Mouse (Mus musculus) cerebellum, adult 9-10 months (tissue): ENCODE measurements around the gene Ddx6.

Source experiments
- DNase-seq: peaks from one replicate; pipeline ENCODE4 v3.0.0; 2022

Ddx6 gene

DNA sequence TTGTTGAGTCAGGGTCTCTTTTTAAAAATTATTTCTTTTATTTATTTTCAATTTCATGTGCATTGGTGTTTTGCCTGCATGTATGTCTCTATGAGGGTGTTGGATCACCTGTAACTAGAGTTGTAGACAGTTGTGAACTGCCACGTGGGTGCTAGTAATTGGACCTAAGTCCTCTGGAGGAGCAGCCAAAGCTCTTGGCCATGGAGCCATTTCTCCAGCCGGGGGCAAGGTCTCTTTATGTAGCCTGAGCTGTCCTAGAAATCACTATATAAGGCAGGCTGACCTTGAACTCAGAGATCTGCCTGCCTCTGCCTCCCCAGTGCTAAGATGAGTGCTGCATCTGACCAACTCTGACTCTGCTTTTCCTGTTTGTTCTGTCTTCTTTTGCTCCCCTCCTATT lies 39.5 kb downstream of the Ddx6 start:
- no peak for DNase-seq

DNA sequence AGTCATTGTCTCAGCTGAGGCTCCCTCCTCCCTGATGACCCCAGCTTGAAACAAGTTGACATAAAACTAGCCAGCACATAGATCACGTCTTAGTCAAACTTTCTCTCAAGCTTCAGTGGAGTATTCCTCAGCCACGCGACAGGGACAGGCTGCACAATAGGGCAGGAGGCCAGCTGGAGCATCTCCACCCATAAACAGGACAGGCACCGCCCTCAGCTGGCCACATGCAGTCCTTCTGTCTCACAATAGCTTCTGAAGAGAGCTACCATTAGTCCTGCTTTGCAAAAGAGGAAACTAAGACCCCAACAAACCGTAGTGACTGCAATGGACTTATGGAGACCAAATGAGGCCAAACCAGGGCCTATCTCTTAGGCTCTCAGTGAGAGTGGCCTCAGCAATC lies 40.8 kb downstream of the Ddx6 start:
- DNase-seq = peak; percentile 53

DNA sequence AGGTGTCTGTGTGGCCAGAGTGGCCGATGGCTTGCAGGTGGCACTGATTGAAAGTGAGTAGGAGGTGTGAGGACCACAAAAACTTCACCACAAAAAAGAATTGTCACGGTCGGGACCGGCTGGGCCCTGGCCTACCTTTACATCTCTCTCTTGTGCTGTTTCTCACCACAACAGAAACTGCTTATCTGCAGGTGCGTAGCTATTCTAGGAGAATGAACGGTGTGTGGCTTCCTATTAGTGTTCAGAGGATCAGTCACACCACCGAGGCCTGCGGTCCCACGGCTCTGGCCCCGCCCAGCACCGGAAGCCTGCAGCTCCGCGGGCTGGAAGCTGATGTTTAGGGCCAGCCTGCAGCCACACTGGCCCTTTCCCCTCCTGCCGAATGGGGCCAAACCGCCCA lies 41.2 kb downstream of the Ddx6 start:
- DNase-seq = no peak

DNA sequence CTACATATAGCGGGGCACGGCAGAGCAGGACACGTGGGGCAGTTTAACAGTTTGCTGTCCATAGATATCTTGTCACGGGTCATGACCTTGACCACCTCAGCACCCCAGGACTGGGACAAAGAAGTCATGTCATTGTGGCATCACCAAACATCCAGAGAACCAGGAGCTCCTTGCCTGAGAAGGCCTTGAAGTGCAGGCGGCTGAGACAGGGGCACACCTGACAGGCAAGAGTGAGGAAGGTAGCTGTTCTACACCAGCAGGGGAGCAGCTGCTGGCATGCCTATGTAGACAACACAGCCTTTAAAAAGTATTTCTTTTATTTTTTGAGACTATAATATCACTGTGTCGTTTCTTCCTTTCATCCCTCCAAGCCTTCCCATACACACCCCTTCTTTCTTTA lies 41.7 kb downstream of the Ddx6 start:
- no peak for DNase-seq

DNA sequence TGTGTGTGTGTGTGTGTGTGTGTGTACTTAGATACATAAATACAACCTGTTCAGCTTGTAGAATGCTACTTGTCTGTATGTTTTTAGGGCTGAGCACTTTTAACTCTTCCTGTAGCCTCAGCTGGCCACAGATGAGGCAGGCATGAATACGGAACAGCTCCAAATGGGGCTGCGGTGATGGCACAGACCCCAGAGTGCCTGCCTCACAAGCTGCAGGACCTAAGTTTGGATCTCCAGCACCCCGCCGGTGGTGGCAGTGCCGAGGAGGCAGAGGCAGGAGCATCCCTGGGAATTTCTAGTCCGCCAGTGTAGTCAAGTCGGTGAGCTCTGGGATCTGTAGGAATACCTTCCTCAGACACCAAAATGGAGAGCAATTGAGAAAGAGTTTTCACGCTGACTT lies 42.3 kb downstream of the Ddx6 start:
- no peak for DNase-seq

DNA sequence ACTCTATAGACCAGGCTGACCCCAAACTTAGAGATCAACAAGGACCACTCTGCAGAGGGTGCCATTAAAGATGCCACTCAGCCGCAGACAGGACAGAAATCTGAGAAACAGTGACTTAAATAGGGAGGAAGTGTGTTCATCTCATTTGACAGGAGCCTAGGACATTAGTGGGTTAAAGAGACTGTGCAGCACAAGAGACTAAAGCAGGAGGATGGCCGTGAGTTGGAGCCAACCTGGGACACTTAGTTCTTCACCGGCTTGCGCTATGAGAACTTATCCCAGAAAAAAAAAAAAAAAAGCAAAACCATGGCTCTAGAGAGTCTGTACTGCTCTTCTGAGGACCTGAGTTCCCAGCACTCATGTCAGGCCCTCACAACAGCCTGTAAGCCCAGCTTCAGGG lies 43.0 kb downstream of the Ddx6 start:
- no peak for DNase-seq

DNA sequence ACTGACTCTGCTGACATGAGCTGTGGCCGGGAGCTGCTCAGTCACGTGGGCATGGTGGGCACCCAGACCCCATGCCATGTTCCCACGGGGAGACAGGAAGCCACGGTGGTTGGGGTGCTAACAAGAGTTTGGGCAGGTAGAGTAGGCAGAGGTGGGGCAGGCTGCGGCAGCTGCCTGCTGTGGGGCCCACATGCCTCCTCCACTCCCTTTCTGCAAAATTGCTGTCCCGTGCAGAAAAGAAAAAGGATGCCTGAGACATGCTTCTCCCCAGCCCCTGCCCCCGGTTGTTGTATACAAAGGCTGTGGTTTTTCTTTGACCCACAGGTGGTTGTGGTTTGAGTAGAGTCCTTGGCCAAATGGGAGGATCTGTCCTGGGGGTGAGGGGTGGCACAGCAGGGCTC lies 44.2 kb downstream of the Ddx6 start:
- DNase-seq = no peak

DNA sequence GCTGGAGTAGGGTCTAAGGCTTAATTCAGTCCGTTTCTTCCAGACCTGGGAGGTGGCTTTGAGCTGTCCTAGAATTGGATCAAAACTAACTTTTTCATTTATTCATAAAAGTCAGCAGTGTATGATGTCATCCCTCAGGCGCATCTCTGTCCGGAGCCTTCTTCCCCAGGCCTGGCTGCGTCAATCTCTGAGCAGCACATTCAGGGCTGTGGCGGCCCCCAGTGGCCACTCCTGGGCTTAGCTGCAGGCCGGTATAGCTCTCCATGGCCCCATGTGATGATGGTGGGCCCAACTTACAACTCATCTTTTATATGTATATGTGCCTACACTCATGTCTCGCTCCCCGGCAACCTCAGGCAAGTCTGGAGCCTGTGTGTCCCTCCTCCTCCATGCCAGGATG lies 47.3 kb downstream of the Ddx6 start:
- peak; percentile 68 for DNase-seq

DNA sequence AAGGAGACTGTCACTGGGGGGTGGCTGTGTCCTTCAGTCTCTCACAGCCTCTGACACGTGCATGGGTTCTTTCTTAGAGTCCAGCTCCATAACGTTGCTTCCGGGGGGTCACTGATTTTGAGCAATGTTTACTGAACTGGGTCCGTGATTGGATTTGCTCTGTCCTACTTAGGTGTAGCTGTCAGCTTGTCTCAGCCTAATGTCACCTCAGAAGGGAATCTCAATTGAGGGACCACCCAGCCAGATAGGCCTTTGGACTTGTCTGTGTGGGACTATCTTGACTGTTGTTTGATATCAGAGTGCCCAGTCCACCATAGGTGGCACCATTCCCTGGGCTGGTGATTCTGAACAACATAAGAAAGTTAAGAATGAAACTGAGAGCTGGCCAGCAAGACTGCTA lies 49.2 kb downstream of the Ddx6 start:
- no peak for DNase-seq

DNA sequence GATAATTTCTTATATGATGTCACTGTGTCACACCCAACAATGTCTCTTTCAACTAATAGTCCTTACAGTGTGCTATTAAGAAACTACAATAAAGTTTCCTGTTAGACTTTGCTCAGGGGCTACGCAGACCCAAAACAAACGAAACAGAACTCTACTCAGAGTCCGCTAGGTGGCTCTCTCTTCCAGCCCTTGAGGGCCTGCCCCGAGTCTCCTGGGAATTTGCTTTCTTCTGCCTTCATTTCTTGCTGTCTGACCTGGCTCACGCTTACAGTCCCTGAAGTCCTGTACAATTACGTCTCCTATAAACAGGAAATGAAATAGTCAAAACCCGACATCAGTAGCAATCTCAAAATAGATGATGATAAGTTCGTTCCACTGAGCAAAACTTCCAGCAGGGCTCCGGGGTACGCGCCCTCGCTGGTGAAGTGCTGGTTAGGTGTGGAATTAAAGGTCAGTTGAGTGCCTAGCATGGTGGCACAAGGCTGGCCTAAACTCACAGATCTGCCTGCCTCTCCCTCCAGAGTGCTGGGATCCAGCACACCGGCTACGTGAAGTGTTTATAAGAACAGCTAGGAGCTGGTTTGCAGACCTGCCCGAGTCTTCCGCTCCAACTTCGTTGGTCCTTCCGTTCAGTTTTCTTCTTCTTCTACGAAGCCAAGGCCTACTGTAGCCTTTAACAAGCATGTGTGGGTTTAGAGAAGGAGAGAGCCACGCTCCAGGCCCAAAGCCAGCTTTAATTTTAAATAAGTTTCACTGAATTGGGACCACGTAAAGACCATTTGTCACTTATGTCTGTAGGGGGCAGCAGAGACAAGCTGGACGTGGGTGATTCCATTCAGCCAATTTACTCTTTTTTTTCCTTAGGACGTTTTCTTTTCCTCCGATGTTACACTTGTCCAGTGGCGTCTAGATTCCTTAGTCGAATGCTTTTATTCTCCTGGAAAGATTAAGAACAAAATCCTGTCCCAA lies 50.7 kb downstream of the Ddx6 start:
- peak; percentile 77 for DNase-seq

DNA sequence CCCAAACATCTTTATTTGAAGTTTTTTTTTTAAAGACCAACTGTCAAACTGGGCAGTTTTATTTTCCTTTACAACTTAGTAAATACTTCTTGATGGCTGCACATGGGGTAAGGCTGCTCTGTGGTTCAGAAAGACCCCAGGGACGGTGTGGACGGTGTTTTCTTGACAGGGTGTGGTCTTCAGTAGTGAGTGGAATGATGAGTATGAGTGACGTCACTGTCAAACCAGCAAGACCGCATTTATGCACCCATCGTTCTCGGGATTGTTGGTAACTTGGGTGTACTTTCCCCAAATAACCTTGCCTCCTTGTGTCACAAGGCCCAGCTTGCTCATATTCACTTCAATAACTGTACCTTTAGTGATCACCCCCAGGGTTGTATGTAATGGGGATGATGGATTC lies 59.0 kb downstream of the Ddx6 start:
- DNase-seq = no peak

DNA sequence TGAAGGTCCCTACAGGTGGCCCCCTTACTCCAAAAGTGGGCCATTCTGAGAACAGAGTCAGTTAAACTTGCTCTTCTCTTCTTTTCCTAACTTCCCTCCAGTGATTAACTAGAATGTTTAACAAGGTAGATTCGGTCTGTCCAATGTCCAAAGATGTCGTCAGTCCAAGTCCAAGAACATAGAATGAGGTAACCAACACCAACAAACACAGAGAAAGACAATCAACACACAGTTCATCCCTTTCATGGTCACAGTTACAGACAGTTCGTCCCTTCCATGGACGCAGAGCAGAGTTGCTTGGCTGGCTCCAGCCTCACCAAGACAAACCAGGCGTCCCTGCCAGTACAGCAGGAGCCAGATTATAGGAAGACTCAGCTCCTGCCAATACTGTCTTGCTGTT lies 66.7 kb downstream of the Ddx6 start:
- DNase-seq = no peak

DNA sequence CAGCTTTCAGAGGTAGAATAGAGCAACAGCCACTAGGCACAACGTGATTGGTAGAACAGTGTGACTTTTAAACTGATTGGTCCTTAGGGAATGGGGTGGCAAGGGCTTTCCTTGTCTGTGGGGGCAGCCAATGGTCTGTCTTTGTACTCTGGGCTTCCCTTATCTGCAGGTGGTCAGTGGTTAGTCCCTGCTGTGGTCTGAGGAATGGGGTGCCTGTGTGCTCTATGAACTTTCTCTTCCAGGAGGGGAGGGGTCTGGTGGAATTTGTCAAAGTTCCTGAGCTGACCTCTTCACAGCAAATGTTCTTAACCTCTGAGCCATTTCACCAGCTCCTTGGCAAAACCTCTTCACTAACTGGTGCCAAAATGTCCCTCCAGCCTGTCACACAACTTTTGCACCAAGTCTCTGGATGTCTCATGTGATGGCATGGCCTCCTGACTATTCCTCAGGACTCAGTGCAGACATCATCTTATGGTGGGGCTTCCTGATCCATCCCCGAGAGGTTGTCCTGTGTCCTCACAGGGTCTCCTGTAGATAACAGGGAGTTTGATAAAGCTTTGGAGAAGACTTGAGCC lies 67.7 kb downstream of the Ddx6 start:
- DNase-seq = no peak

DNA sequence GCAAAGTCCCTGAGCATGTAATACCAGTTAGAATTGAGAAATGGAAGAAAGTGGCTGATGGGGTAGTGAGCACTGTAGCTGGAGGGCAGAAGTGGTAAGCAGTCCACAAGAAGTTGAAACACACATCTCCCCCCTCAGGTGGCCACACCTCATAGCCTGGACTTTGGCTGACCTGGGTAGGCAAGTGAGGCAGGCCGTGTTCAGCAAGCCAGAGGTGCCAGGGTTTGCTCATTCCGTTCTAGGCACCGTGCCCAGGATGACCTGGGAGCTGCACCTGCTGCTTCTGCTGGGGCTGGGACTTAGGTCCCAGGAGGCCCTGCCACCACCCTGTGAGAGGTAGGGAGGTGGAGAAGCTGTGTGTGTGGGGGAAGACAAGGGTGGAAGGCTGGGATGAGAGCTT lies 68.3 kb downstream of the Ddx6 start, which contains the start of gene Treh:
Gene Treh (plus strand): TSS at position 229 of the 400 bp plus-strand sequence.
- no peak for DNase-seq

DNA sequence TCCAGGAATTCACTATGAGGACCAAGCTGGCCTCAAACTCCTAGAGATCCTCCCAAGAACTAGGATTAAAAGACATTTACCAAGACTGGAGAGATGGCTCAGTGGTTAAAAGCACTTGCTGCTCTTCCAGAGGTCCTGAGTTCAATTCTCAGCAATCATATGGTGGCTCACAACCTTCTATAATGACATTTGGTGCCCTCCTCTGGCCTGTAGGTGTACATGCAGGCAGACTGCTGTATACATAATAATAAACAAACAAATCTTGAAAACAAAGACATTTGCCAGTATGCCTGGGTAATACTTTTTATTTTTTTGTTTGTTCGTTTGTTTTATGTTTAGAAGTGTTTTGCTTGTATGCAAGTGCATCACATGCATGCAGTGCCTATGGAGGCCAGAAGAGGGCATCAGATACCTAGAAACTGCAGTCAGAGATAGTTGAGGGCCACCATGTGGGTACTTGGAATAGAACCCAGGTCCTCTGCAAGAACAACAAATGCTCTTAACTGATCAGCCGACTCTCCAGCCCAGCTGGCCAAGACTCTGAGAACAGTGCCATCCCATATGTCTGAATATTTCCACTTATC lies 73.7 kb downstream of the Ddx6 start:
- DNase-seq = no peak

DNA sequence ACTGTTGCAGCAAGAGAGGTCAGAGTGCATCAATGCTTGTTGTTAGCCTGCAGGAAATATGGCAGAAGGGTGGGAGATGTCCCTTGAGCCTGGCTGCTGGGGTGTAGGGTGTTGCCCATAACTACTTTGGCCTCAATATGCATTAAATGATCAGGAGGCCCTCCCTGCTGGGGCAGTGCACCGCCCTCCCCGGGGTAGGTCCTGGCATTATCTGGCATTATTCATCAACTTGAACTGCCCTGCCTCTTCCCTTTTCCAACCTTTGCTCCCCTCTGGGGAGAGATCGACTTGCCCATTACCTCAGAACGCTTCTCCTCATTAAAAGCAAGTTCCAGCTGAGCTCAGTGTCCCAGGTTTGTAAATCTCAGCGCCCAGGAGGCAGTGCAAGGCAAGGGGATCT lies 74.9 kb downstream of the Ddx6 start:
- no peak for DNase-seq

DNA sequence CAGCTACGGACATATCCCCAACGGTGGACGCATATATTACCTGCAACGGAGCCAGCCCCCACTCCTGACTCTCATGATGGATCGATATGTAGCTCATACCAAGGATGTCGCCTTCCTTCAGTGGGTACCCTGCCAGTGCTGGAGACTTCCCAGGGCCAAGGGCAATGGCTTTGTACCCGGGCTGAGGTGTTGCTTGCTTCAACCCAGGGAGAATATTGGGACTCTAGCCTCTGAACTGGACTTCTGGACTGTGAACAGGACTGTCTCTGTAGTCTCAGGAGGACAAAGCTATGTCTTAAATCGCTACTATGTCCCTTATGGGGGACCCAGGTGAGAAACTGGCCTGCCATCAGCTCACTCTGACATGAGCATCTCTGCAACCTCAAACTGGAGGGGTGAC lies 78.4 kb downstream of the Ddx6 start:
- no peak for DNase-seq

DNA sequence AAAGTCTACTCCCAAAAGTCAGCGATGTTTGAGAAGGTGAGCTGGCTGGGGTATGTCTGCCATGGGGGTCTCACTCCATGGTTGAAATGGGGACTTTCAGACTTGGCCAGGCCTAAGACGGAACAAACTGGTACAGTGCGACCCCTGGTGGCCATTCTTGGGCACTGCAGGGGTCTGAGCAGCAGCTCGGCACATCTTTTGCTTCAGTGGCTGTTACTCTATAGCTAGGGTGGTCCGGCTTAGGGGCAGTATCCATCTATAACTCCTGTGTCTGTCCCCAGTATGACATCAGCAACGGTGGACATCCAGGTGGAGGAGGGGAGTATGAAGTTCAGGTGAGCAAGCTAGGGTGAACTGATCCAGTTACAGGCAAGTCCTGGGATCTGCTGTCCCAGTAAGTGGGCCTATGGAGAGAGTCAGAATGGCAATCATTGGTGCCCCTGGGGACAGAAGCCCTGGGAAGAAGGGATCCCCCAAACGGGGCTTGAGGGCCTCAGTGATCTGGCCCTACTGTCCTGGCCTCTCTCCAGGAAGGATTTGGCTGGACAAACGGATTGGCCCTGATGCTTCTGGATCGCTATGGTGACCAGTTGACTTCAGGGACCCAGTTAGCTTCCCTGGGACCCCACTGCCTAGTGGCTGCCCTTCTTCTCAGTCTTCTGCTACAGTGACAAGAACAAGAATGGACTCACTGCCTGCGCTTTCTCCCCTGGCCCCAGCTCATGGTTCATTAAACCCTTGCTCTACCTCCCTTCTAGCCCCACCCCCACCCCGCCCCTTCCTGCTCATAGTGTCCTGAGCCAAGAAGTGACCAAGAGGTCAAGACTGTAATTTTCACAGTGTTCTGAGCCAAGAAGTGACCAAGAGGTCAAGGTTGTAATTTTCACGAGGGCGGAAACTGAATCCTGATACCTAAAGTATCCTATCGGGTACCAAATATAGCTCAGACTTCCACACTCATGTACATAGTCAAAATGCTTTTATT lies 80.9 kb downstream of the Ddx6 start:
- peak; percentile 76 for DNase-seq

DNA sequence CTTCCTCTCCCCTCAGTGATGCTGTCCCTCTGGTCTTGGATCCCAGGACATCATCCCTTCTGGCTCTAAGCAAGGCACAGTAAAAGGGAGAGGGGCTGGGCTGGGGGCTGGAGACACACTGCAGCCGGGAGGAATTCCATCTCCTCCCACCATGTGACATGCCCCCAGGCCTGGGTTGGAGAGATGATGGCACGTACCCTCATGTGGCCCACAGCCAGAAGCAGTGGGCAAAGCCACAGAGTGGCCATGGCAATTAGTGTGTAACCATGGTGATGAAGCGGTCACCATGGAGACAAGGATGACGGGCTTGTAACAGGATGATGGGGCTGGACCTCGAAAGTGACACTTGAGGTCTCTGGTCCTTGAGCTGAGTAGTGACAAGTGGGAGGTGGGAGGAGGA lies 81.9 kb downstream of the Ddx6 start:
- DNase-seq = no peak

DNA sequence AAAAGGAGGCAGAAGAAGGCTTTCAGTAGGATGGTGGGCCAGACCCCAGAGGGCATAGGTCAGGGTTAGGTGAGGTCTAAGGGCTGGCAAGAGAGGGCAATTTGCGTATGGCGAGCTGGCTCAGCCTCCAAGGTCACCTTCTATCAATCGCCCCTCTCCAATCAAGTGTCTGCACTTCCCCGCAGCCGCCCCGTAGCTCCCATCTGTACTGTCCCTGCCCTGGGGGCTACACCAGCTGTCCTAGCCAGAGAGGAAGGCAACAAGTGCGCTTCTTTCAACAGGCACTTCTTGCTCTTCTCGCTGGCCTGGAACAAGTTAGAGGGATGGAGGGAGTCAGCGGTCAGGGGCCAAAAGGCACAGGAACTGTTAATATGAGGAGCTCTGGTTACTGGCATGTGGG lies 83.3 kb downstream of the Ddx6 start:
- DNase-seq = no peak
